Mouse (Mus musculus) E14TG2a.4 (cell line): Measurements from ENCODE around the gene Vav3.

ENCODE experiments used
- CTCF ChIP-seq: conservative IDR thresholded peaks from 2 replicates; pipeline ENCODE4 v1.5.1; 2014; ENCODE audit warnings: low read length
- NANOG ChIP-seq: IDR thresholded peaks from 2 replicates; pipeline ENCODE4 v1.6.1; 2014; ENCODE audit warnings: borderline replicate concordance, low read length, mixed read lengths
- POU5F1 ChIP-seq: IDR thresholded peaks from 2 replicates; pipeline ENCODE4 v1.6.1; 2014; ENCODE audit warnings: low read length, borderline replicate concordance

DNA sequence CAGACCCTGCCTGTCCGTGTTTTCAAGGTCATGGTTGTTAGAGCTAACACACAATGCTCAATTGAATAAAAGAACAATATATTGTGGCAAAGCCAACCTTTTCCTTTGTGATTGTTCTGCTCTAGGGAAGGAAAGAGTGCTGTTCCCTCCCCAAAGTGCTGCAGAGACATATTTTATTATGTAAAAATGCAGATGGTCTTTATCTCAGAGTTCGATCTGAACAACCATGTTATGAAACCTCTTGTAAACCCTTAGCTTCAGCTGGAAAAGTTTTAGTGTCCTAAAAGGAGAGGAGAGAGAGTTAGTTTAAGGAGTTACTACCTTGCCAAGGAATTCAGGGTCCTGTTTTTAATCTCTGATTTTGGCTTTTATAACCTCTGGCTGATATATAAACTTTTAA, 27.0 kb upstream of the Vav3 start:
- TF ChIP-seq CTCF, result no peak
- no peak for TF ChIP-seq POU5F1
- no peak for TF ChIP-seq NANOG
